Mouse (Mus musculus) lung, embryonic 15.5 days (tissue): ENCODE data around the gene Igfbp6. TPM values are rescaled to one million over a fixed set of nuclear protein-coding genes. Genes with fewer than 3 reads are reported as not detected.
A peak's percentile ranks its signal among the peaks of the same experiment; 100 is the strongest.

ENCODE experiments used
- ATAC-seq: fragments of 200-750 bp; cut with Nextera tagmentation; 2 replicates; pipeline ENCODE4 v1.8.0; 2017; ENCODE audit warnings: moderate number of reproducible peaks, borderline replicate concordance; ENCODE audit not compliant: low FRiP score, low TSS enrichment; ENCODE audit errors: extremely low read depth
- H3K27ac ChIP-seq: fragments of 300-500 bp; sonication (generic); 2 replicates; pipeline ENCODE4 v1.5.1; 2015; ENCODE audit warnings: moderate library complexity, mild to moderate bottlenecking, inconsistent platforms
- H3K27me3 ChIP-seq: fragments of 300-500 bp; sonication (generic); 2 replicates; pipeline ENCODE4 v1.6.1; 2015; ENCODE audit warnings: inconsistent platforms
- H3K36me3 ChIP-seq: fragments of 300-500 bp; sonication (generic); 2 replicates; pipeline ENCODE4 v1.6.1; 2015; ENCODE audit warnings: inconsistent platforms
- H3K4me1 ChIP-seq: fragments of 300-500 bp; sonication (generic); 2 replicates; pipeline ENCODE4 v1.6.1; 2015; ENCODE audit warnings: inconsistent platforms
- H3K4me2 ChIP-seq: fragments of 300-500 bp; sonication (generic); 2 replicates; pipeline ENCODE4 v1.6.1; 2015; ENCODE audit warnings: inconsistent platforms, mild to moderate bottlenecking, moderate library complexity
- H3K4me3 ChIP-seq: fragments of 300-500 bp; sonication (generic); 2 replicates; pipeline ENCODE4 v1.5.1; 2015; ENCODE audit warnings: mild to moderate bottlenecking, inconsistent platforms
- H3K9ac ChIP-seq: fragments of 300-500 bp; sonication (generic); 2 replicates; pipeline ENCODE4 v1.6.1; 2015; ENCODE audit warnings: inconsistent platforms
- H3K9me3 ChIP-seq: fragments of 300-500 bp; sonication (generic); 2 replicates; pipeline ENCODE4 v1.6.1; 2016; ENCODE audit warnings: inconsistent platforms
- WGBS: fragments of 180-500 bp; shearing (Covaris S2); methylation state at CpG from one replicate; pipeline ENCODE4 v1.1.7; 2015; 5-methylcytosine and 5-hydroxymethylcytosine counted together
- polyA plus RNA-seq: library from polyadenylated mRNA; unstranded; fragments of >200 nt; fragmentation: Nextera tagmentation; extraction: Ambion mirVana; gene quantifications from 2 replicates; pipeline ENCODE4 v1.2.1, GENCODE M21; 2015

The Igfbp6 gene
- polyA plus RNA-seq, 1 experiment from 2014 or later: 16.8 TPM

DNA sequence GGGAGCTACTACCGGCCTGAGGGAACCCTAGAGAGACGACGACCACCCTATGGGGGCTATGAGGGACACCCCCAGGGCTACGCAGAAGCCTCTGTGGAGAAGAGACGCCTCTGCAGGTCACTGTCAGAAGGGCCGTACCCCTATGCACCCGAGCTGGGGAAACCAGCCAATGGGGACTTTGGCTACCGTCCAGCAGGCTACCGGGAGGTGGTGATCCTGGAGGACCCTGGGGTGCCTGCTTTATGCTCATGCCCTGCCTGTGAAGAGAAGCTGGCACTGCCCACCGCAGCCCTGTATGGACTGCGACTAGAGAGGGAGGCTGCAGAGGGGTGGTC is 32.7 kb upstream of the Igfbp6 start:
- peaks cover 40% of the 10 kb centered on the region for H3K4me1 ChIP-seq
- ATAC-seq: no peak
- H3K4me3 ChIP-seq: no peak overlapping the region
- no peak overlapping the region for H3K27ac ChIP-seq
- H3K9ac ChIP-seq: no peak overlapping the region
- no peak overlapping the region for H3K4me2 ChIP-seq
- 80% methylated on average over 11 of the region's 11 CpGs for WGBS
- peaks cover 99% of the 10 kb centered on the region for H3K36me3 ChIP-seq
- H3K27me3 ChIP-seq: no peaks in the 10 kb centered on the region
- no peaks in the 10 kb centered on the region for H3K9me3 ChIP-seq

DNA sequence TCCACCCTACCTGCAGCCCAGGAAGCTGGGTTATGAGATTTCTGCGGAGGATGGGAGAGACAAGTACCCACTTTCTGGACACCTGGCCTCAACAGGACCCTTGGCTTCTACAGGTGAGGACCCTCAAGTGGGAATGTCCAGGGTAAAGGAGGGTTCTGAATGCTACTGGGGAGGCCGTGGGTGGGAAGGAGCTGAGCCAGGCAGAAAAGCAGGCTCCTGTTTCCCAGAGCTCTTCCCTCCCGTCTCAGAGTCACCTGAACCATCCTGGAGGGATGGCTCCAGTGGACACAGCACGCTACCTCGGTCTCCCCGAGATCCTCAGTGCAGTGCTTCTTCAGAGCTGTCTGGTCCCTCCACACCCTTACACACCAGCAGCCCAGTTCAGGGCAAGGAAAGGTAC is 32.0 kb upstream of the Igfbp6 start:
- Histone ChIP-seq H3K27me3 (no peaks in the 10 kb centered on the region), H3K27ac (no peak overlapping the region), H3K9me3 (no peaks in the 10 kb centered on the region), H3K9ac (no peak overlapping the region), H3K4me2 (no peak overlapping the region), H3K36me3 (peaks cover 96% of the 10 kb centered on the region), H3K4me3 (no peak overlapping the region), H3K4me1 (peaks cover 40% of the 10 kb centered on the region)
- WGBS: 86% methylated on average over 6 of the region's 6 CpGs
- ATAC-seq: no peak

DNA sequence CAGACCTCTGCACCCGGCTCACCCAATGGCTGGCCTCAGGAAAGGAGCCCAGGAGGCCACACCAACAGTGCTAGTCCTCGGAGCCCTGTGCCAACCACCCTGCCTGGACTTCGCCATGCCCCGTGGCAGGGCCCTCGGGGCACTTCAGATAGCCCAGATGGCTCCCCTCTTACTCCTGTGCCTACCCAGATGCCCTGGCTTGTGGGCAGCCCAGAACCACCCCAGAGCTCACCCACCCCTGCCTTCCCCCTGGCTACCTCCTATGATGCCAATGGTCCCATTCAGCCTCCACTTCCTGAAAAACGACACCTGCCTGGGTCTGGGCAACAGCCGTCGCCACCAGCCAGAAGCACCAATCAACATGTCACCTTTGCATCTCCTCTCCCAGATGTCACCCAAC is 31.3 kb upstream of the Igfbp6 start:
- Histone ChIP-seq H3K4me1 (peaks cover 39% of the 10 kb centered on the region), H3K9ac (no peak overlapping the region), H3K27me3 (no peaks in the 10 kb centered on the region), H3K27ac (no peak overlapping the region), H3K9me3 (no peaks in the 10 kb centered on the region), H3K4me2 (no peak overlapping the region), H3K36me3 (peaks cover 95% of the 10 kb centered on the region), H3K4me3 (no peak overlapping the region)
- no peak for ATAC-seq
- 70% methylated on average over 8 of the region's 8 CpGs for whole genome bisulfite sequencing

DNA sequence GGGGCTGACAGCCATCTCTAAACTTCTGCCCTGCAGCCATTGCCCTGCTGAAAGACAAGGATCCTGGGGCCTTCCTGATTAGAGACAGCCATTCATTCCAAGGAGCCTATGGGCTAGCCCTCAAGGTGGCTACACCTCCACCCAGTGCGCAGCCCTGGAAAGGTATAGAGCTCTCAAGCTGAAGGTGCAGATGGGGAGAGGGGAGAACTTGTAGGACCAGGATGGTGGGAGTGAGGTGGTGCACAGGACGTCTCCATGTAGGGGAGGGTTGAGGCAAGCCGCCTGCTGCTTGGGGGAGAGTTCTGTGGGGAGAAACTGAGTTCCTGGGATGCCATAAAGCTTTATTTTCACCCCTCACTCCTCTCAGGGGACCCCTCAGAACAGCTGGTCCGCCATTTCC is 30.5 kb upstream of the Igfbp6 start:
- Histone ChIP-seq H3K27ac (no peak overlapping the region), H3K36me3 (peaks cover 95% of the 10 kb centered on the region), H3K9ac (no peak overlapping the region), H3K4me2 (no peak overlapping the region), H3K27me3 (no peaks in the 10 kb centered on the region), H3K9me3 (no peaks in the 10 kb centered on the region), H3K4me3 (no peak overlapping the region), H3K4me1 (peaks cover 38% of the 10 kb centered on the region)
- WGBS: 79% methylated on average over 4 of the region's 4 CpGs
- no peak for ATAC-seq

DNA sequence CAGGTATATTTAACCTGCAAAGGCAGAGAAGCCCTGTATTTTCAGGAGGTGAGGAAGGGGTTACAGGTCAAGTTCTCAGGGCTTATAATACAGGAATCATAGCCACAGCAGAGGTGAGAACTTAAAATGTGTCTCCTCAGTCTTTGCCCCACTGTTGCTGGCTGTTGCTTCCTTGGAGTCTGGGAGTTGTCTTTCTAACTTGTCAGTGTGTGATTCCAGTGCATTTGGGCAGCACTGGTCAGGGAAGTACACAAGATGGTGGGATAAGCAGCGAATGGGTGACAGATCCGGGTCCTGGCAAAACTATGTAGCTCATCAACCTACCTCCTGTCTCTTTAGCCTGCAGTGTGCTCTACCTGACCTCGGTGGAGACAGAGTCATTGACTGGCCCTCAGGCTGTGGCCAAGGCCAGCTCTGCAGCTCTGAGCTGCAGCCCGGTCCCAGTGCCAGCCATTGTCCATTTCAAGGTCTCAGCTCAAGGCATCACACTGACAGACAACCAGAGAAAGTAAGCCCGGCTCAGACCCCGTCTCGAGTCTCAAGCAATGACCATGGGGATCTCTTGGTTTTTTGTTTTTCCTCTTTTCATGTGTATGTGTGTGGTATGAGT is 29.4 kb upstream of the Igfbp6 start:
- Histone ChIP-seq H3K4me3 (no peak overlapping the region), H3K4me2 (no peak overlapping the region), H3K9ac (no peak overlapping the region), H3K9me3 (no peaks in the 10 kb centered on the region), H3K4me1 (peaks cover 29% of the 10 kb centered on the region), H3K27me3 (no peaks in the 10 kb centered on the region), H3K36me3 (peaks cover 91% of the 10 kb centered on the region), H3K27ac (no peak overlapping the region)
- ATAC-seq: no peak
- 80% methylated on average over 7 of the region's 7 CpGs for WGBS

DNA sequence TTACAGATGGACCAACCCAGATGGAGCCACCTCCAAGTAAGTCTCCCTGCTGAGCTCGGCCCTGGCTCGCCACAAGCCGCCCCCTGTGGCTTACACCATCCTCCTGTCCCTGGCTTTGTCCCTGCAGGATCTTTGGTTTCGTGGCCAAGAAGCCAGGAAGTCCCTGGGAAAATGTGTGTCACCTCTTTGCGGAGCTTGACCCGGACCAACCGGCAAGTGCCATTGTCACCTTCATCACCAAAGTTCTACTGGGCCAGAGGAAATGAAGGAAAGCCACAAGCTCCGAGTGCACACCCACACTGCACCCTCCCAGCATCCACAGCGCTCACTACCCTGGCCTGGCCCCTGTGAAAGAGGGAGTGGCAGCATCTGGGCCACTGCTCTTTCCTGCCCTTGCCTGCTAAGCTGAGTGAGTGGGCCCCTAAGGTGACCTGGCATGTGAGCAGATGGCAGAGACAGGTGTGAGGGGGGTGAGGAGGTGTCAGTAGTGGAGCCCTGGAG is 28.4 kb upstream of the Igfbp6 start:
- H3K4me1 ChIP-seq: peaks cover 29% of the 10 kb centered on the region
- WGBS: 74% methylated on average over 9 of the region's 9 CpGs

DNA sequence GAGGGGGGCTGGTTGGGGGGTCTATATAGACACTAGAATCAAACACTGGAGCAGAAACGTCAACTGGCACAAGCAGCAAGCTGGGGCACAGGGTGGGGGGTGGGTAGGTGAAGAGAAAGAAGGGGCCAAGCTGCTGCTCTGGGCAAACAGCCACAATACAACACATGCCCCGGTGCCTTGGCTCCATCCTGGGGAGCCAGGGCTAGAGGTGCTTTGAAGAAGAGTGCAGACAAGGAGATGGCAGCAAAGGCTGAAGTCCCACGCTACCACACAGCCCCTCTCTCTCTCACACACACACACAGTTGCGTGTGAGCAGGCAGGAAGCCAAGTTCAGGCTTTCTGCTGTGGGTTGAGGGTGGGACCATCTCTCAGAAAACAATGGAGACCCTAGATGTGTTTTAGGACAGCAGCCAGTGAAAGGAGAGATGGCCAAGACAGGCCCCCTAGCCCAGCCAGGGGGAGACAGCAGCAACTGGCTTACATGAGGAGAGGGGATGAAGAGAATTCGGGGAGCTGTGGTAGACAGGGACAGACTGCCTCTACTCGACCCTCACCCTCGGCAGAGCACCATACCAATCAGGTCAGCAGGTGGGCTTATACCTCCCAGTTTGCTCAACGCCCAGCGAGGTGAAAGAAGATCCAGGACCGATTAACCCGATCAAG is 27.3 kb upstream of the Igfbp6 start:
- Histone ChIP-seq H3K4me3 (no peak overlapping the region), H3K9me3 (no peaks in the 10 kb centered on the region), H3K9ac (no peak overlapping the region), H3K36me3 (peaks cover 71% of the 10 kb centered on the region), H3K4me2 (no peak overlapping the region), H3K27me3 (no peaks in the 10 kb centered on the region), H3K4me1 (peaks cover 29% of the 10 kb centered on the region), H3K27ac (peak overlapping the region; percentile 32)
- WGBS: 62% methylated on average over 11 of the region's 11 CpGs
- peak; percentile 28; the same call in 1 of the 2 replicates for ATAC-seq

More for the DNA sequence above, 28.4 kb upstream of the Igfbp6 start:
- H3K4me2 ChIP-seq: no peak overlapping the region
- ATAC-seq: no peak
- no peak overlapping the region for H3K4me3 ChIP-seq
- peaks cover 81% of the 10 kb centered on the region for H3K36me3 ChIP-seq
- peak overlapping the region; percentile 32 for H3K27ac ChIP-seq
- H3K9me3 ChIP-seq: no peaks in the 10 kb centered on the region
- no peaks in the 10 kb centered on the region for H3K27me3 ChIP-seq
- H3K9ac ChIP-seq: no peak overlapping the region

DNA sequence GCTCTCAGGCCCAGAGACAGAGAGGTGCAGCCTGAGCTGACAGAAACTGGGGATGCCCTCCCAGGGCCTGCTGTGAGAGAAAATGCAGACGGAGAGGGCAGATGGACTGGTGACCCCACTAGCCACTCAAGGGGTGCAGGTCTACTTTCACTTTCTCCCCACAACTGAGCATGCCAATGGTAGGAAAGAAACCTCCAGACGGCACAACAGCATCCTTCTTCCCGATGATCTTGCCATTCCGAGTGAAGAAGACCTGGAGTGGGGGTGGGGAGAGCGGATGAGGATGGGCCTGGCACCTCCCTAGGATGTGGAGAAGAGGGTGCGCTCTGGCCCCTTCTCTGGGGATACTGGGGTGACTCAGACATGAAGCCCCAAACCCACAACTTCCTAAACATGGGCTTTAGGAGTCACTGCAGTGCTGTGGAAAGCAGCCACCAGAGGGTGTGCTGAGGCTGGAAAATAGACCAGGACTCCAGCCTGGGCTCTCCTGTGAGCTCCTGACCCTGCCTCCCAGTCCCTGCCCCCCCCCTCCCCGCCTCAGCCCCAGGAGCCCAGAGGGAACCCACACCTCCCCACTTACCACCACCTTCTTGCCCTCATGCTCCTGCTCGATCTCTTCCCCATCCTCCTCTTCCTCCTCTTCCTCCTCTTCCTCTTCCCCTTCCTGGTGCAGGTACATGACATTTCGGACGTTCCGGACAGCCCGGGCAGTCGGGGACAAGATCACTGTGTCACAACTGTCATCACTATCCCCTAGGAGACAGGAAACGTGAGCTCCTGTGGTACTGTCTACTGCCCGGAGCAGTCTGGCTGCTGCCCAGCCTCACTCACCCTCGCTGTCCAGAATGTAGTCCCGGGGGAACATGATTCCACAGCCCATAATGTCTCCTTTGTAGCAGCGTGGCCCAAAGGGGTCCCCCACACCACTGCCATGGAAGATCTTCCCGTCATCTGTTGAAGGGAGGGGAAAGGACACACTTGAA is 26.4 kb upstream of the Igfbp6 start:
- ATAC-seq: peak; percentile 31; the same call in 1 of the 2 replicates
- peaks cover 68% of the 10 kb centered on the region for H3K36me3 ChIP-seq
- H3K27ac ChIP-seq: peak overlapping the region; percentile 32

DNA sequence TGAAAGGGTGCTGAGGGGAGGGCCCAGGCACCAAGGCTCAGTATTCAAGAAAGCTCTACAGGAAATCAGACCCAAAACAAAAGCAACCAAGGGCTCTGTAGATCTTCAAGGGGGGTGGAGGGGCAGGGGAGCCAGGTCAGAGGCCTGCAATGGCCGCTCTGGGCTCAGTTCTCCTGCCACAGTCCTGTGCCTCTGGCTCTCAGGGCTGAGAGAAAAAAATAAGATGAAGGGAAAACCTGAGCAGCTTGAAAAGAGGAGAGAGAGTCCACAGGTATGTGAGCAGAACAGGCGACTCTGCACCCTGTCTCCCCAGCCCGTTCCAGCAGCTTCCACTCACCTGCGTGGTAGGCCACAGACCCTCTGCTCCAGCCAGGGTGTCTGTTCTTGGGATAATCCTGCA is 25.6 kb upstream of the Igfbp6 start:
- Histone ChIP-seq H3K9ac (no peak overlapping the region), H3K4me1 (peaks cover 29% of the 10 kb centered on the region), H3K27me3 (no peaks in the 10 kb centered on the region), H3K4me3 (no peak overlapping the region), H3K27ac (no peak overlapping the region), H3K9me3 (no peaks in the 10 kb centered on the region), H3K4me2 (no peak overlapping the region), H3K36me3 (peaks cover 61% of the 10 kb centered on the region)
- WGBS: 86% methylated on average over 4 of the region's 4 CpGs
- ATAC-seq: no peak

More for the DNA sequence above, 26.4 kb upstream of the Igfbp6 start:
- no peaks in the 10 kb centered on the region for H3K9me3 ChIP-seq
- no peak overlapping the region for H3K4me2 ChIP-seq
- peaks cover 29% of the 10 kb centered on the region for H3K4me1 ChIP-seq
- no peaks in the 10 kb centered on the region for H3K27me3 ChIP-seq
- 64% methylated on average over 19 of the region's 19 CpGs for WGBS
- H3K9ac ChIP-seq: no peak overlapping the region
- no peak overlapping the region for H3K4me3 ChIP-seq

DNA sequence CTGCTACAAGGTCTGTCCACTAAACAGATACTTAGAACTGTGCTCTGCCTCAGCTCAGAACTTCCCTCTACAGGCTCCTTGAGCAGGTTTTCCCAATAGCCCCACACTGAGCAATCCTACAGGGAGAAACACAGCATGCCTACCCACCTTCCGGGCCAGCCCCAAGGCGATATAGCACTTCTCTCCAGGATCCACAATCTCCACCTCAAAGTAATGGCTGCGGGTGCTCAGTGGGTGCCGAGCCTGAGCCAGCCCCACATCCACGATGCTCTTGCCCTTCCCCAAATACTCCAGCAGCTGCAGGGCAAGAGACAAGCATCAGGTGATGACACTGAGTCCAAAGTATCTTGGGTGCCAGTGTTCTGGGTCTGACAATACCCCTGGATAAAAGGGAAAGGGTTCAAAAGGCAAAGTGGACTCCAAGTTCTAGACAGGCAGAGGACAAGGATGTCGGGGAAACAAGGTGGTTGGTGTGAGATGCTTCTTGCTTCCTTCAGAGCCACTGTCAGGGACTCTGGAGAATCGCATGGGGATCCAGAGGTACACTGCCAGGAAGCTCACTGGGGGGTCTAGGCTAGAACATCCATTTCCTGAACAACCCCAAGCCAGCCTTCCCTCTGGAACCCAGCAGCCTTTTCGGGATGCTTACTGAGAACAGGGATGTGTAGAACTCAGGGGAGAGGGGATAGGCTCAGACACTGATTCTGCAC is 24.9 kb upstream of the Igfbp6 start:
- H3K9ac ChIP-seq: no peak overlapping the region
- no peaks in the 10 kb centered on the region for H3K27me3 ChIP-seq
- WGBS: 70% methylated on average over 8 of the region's 8 CpGs
- no peak overlapping the region for H3K4me3 ChIP-seq
- no peak overlapping the region for H3K4me2 ChIP-seq
- peaks cover 29% of the 10 kb centered on the region for H3K4me1 ChIP-seq
- H3K9me3 ChIP-seq: no peaks in the 10 kb centered on the region
- ATAC-seq: no peak
- H3K36me3 ChIP-seq: peaks cover 55% of the 10 kb centered on the region
- H3K27ac ChIP-seq: no peak overlapping the region

DNA sequence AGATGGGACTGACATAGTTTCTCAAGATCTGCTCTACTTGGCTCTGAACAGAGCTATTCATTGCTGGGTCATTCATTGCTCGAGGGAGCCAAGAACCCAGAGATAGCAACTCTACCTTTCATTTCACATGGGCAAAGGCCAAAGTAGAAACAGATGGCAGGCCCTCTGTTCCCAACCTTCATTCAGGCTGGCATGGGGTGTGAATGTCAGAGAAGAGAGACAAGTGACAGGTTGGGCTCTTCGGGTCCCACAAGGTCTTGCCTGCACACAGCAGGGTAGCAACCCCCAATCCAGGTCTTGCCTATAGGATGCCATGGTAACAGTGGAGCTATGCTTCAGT is 24.4 kb upstream of the Igfbp6 start:
- no peaks in the 10 kb centered on the region for H3K9me3 ChIP-seq
- no peak overlapping the region for H3K27ac ChIP-seq
- no peak overlapping the region for H3K4me3 ChIP-seq
- no peak overlapping the region for H3K4me2 ChIP-seq
- ATAC-seq: no peak
- no peaks in the 10 kb centered on the region for H3K27me3 ChIP-seq
- peaks cover 50% of the 10 kb centered on the region for H3K36me3 ChIP-seq
- WGBS: 74% methylated on average over 2 of the region's 2 CpGs
- H3K9ac ChIP-seq: no peak overlapping the region
- peaks cover 29% of the 10 kb centered on the region for H3K4me1 ChIP-seq
